Mouse (Mus musculus) spleen, adult 2 months (tissue): ENCODE results near the gene Tmem221. TPM values are rescaled to one million over a fixed set of nuclear protein-coding genes. Genes with fewer than 3 reads are reported as not detected.

Source experiments
- DNase-seq, 2 experiments: peaks; one replicate each; pipeline versions ENCODE4 v3.0.0 to v3.0.0-alpha.2; 2012 to 2021; ENCODE audit warnings: low spot score in 2 of 2, low read depth in 1 of 2
- H3K27ac ChIP-seq: fragments of 200-500 bp; 2 replicates; pipeline ENCODE4 v1.5.1; 2012; ENCODE audit warnings: low read length, inconsistent platforms; ENCODE audit not compliant: insufficient read depth
- H3K27me3 ChIP-seq: fragments of 200-500 bp; 2 replicates; pipeline ENCODE4 v1.6.1; 2012; ENCODE audit warnings: mild to moderate bottlenecking, moderate library complexity, low read length, inconsistent platforms; ENCODE audit not compliant: control insufficient read depth, insufficient read depth
- H3K36me3 ChIP-seq: fragments of 200-500 bp; 2 replicates; pipeline ENCODE4 v1.6.1; 2012; ENCODE audit warnings: mild to moderate bottlenecking, low read length, inconsistent platforms; ENCODE audit not compliant: control insufficient read depth, insufficient read depth
- H3K4me1 ChIP-seq: fragments of 200-500 bp; 2 replicates; pipeline ENCODE4 v1.6.1; 2011; ENCODE audit warnings: inconsistent platforms; ENCODE audit not compliant: control insufficient read depth, insufficient read depth, insufficient read length
- H3K4me3 ChIP-seq: fragments of 200-500 bp; 2 replicates; pipeline ENCODE4 v1.5.1; 2011; ENCODE audit warnings: mild to moderate bottlenecking, inconsistent platforms; ENCODE audit not compliant: insufficient read depth, insufficient read length; ENCODE audit errors: extremely low read depth
- CTCF ChIP-seq: fragments of 200-500 bp; IDR thresholded peaks from 2 replicates; pipeline ENCODE4 v1.5.1; 2011; ENCODE audit warnings: mild to moderate bottlenecking, inconsistent platforms; ENCODE audit not compliant: insufficient read depth, insufficient read length, insufficient replicate concordance; ENCODE audit errors: extremely low read depth
- POLR2A ChIP-seq: fragments of 200-500 bp; IDR thresholded peaks from 2 replicates; pipeline ENCODE4 v1.6.1; 2011; ENCODE audit warnings: low read depth, low read length, inconsistent platforms
- WGBS: fragments of 180-500 bp; shearing (Covaris S2); methylation state at CpG from one replicate; pipeline ENCODE4 v1.1.7; 2018; 5-methylcytosine and 5-hydroxymethylcytosine counted together
- polyA plus RNA-seq: library from polyadenylated mRNA; depleted of rRNA; stranded (reverse); fragments of >200 nt; gene quantifications from 2 replicates; pipeline ENCODE4 v1.2.3, GENCODE M21; 2012

The Tmem221 gene
- polyA plus RNA-seq, 1 experiment: 8.5 TPM

- no peak overlapping the region for H3K27ac ChIP-seq
- TF ChIP-seq POLR2A: no peak
- WGBS: 85% methylated on average over 6 of the region's 6 CpGs
- peaks cover 2% of the 10 kb centered on the region for H3K36me3 ChIP-seq
- H3K4me3 ChIP-seq: no peak overlapping the region
- H3K4me1 ChIP-seq: no peaks in the 10 kb centered on the region
- no peak for DNase-seq
- no peaks in the 10 kb centered on the region for H3K27me3 ChIP-seq
These were observed 5.9 kb downstream of the Tmem221 start for GRCm38 (mm10) chr8:71552770-71553169.

- Histone ChIP-seq H3K36me3 (peaks cover 11% of the 10 kb centered on the region), H3K27ac (no peak overlapping the region), H3K4me1 (no peaks in the 10 kb centered on the region), H3K4me3 (no peak overlapping the region), H3K27me3 (no peaks in the 10 kb centered on the region)
- 83% methylated on average over 7 of the region's 7 CpGs for WGBS
- DNase-seq: no peak
- TF ChIP-seq CTCF (no peak), POLR2A (no peak)
These were observed 7.9 kb downstream of the Tmem221 start for GRCm38 (mm10) chr8:71550754-71551153.

- H3K4me3 ChIP-seq: no peak overlapping the region
- WGBS: 83% methylated on average over 7 of the region's 7 CpGs
- peaks cover 18% of the 10 kb centered on the region for H3K36me3 ChIP-seq
- no peak overlapping the region for H3K27ac ChIP-seq
- DNase-seq: no peak
- H3K4me1 ChIP-seq: peaks cover 5% of the 10 kb centered on the region
- TF ChIP-seq CTCF: no peak
- TF ChIP-seq POLR2A: no peak
- H3K27me3 ChIP-seq: no peaks in the 10 kb centered on the region
These were observed 11.1 kb downstream of the Tmem221 start for GRCm38 (mm10) chr8:71547590-71547989.

GRCm38 (mm10) chr8:71545053-71545452, 13.6 kb downstream of the Tmem221 start:
- 95% methylated on average over 11 of the region's 11 CpGs for WGBS
- no peak overlapping the region for H3K4me3 ChIP-seq
- H3K36me3 ChIP-seq: peaks cover 18% of the 10 kb centered on the region
- DNase-seq: no peak
- H3K4me1 ChIP-seq: peaks cover 5% of the 10 kb centered on the region
- no peaks in the 10 kb centered on the region for H3K27me3 ChIP-seq
- no peak for TF ChIP-seq CTCF
- no peak for TF ChIP-seq POLR2A
- no peak overlapping the region for H3K27ac ChIP-seq

- no peak for DNase-seq
- no peaks in the 10 kb centered on the region for H3K27me3 ChIP-seq
- peaks cover 18% of the 10 kb centered on the region for H3K36me3 ChIP-seq
- no peak overlapping the region for H3K4me3 ChIP-seq
- TF ChIP-seq CTCF: no peak
- TF ChIP-seq POLR2A: no peak
- H3K27ac ChIP-seq: no peak overlapping the region
- H3K4me1 ChIP-seq: peaks cover 5% of the 10 kb centered on the region
- WGBS: 91% methylated on average over 9 of the region's 9 CpGs
These were observed 14.9 kb downstream of the Tmem221 start for GRCm38 (mm10) chr8:71543755-71544154.

- Histone ChIP-seq H3K36me3 (peaks cover 16% of the 10 kb centered on the region), H3K4me3 (peak within 1 kb of the TSS; percentile 86), H3K4me1 (peaks cover 5% of the 10 kb centered on the region), H3K27ac (peak within 1 kb of the TSS; percentile 62), H3K27me3 (no peaks in the 10 kb centered on the region)
- under 1% methylated on average over 55 of the region's 55 CpGs for WGBS
- DNase-seq: peak; percentile 96 to 98
- TF ChIP-seq POLR2A (peak; percentile 9; the same call in 1 of the 2 replicates), CTCF (no peak)
These were observed 15.9 kb downstream of the Tmem221 start, which contains the start of gene Mvb12a for GRCm38 (mm10) chr8:71542632-71543343. Mvb12a (plus strand) TSS chr8:71542922.
